Mouse (Mus musculus): Measurements from ENCODE around the gene Mettl15.
"Not testable (repeated sequence)": the region's sequence is repeated elsewhere in the genome, so short reads cannot be mapped to it uniquely, and the experiment has no call there.

Mettl15 gene

GRCm38 (mm10) chr2:109280600-109281340 is at the start of gene Mettl15, which contains the start of gene Kif18a:
Mettl15 (minus strand) TSS chr2:109280748.
Kif18a (plus strand) TSS chr2:109280738.
- DNase-seq (ENCODE audit: low spot score in 2 of 2): peak; percentile 86 to 92

GRCm38 (mm10) chr2:109311369-109311768 is 30.8 kb upstream of the Mettl15 start:
- DNase-seq (ENCODE audit: low spot score in 2 of 2): no peak

- no peak for DNase-seq (ENCODE audit: low spot score in 2 of 2)
Measured at GRCm38 (mm10) chr2:109303638-109304037, 23.1 kb upstream of the Mettl15 start.

GRCm38 (mm10) chr2:109302234-109302633 is 21.7 kb upstream of the Mettl15 start:
- DNase-seq (ENCODE audit: low spot score in 2 of 2): no peak

GRCm38 (mm10) chr2:109298160-109298559 is 17.6 kb upstream of the Mettl15 start:
- no peak for DNase-seq (ENCODE audit: low spot score in 2 of 2)

- no peak for DNase-seq (ENCODE audit: low spot score in 2 of 2)
Measured at GRCm38 (mm10) chr2:109296264-109296663, 15.7 kb upstream of the Mettl15 start.

GRCm38 (mm10) chr2:109289327-109289726 is 8.8 kb upstream of the Mettl15 start:
- no peak for DNase-seq (ENCODE audit: low spot score in 2 of 2)

- no peak for DNase-seq (ENCODE audit: low spot score in 2 of 2)
Measured at GRCm38 (mm10) chr2:109284121-109284520, 3.6 kb upstream of the Mettl15 start.

- DNase-seq (ENCODE audit: low spot score in 2 of 2): no peak
Measured at GRCm38 (mm10) chr2:109281341-109281690, 768 bp upstream of the Mettl15 start.

GRCm38 (mm10) chr2:109280272-109280599 is 312 bp downstream of the Mettl15 start:
- DNase-seq (ENCODE audit: low spot score in 2 of 2): no peak

GRCm38 (mm10) chr2:109278036-109278435 is 2.5 kb downstream of the Mettl15 start:
- peak; percentile 16 to 41 for DNase-seq (ENCODE audit: low spot score in 2 of 2)

- DNase-seq (ENCODE audit: low spot score in 2 of 2): no peak
Measured at GRCm38 (mm10) chr2:109277593-109277992, 3.0 kb downstream of the Mettl15 start.

- no peak for DNase-seq (ENCODE audit: low spot score in 2 of 2)
Measured at GRCm38 (mm10) chr2:109273098-109273497, 7.5 kb downstream of the Mettl15 start.

- no peak for DNase-seq (ENCODE audit: low spot score in 2 of 2)
Measured at GRCm38 (mm10) chr2:109262779-109263178, 17.8 kb downstream of the Mettl15 start.

GRCm38 (mm10) chr2:109241947-109242346 is 38.6 kb downstream of the Mettl15 start:
- DNase-seq (ENCODE audit: low spot score in 2 of 2): no peak

- no peak for DNase-seq (ENCODE audit: low spot score in 2 of 2)
Measured at GRCm38 (mm10) chr2:109235741-109236140, 44.8 kb downstream of the Mettl15 start.

GRCm38 (mm10) chr2:109233876-109234275 is 46.7 kb downstream of the Mettl15 start:
- DNase-seq (ENCODE audit: low spot score in 2 of 2): no peak

GRCm38 (mm10) chr2:109230443-109230842 is 50.1 kb downstream of the Mettl15 start:
- DNase-seq (ENCODE audit: low spot score in 2 of 2): no peak

GRCm38 (mm10) chr2:109227196-109227595 is 53.4 kb downstream of the Mettl15 start:
- DNase-seq (ENCODE audit: low spot score in 2 of 2): no peak

GRCm38 (mm10) chr2:109221470-109221869 is 59.1 kb downstream of the Mettl15 start:
- no peak for DNase-seq (ENCODE audit: low spot score in 2 of 2)

GRCm38 (mm10) chr2:109216678-109217077 is 63.9 kb downstream of the Mettl15 start:
- not testable (repeated sequence) for DNase-seq (ENCODE audit: low spot score in 2 of 2)

GRCm38 (mm10) chr2:109210641-109211040 is 69.9 kb downstream of the Mettl15 start:
- DNase-seq (ENCODE audit: low spot score in 2 of 2): not testable (repeated sequence)

GRCm38 (mm10) chr2:109208032-109208431 is 72.5 kb downstream of the Mettl15 start:
- no peak for DNase-seq (ENCODE audit: low spot score in 2 of 2)

GRCm38 (mm10) chr2:109182993-109183392 is 97.6 kb downstream of the Mettl15 start:
- DNase-seq (ENCODE audit: low spot score in 2 of 2): no peak
